Mouse (Mus musculus) olfactory bulb, adult 2 months (tissue): ENCODE data around the gene 4931428L18Rik.

Experiments used
- CTCF ChIP-seq: fragments of 200-500 bp; IDR thresholded peaks from 2 replicates; pipeline ENCODE4 v1.5.1; 2012; ENCODE audit warnings: low read depth, mild to moderate bottlenecking, low read length, moderate library complexity; ENCODE audit not compliant: insufficient read depth
- POLR2A ChIP-seq: fragments of 200-500 bp; IDR thresholded peaks from 2 replicates; pipeline ENCODE4 v1.6.1; 2012; ENCODE audit warnings: mild to moderate bottlenecking, low read depth, low read length, moderate library complexity; ENCODE audit not compliant: insufficient read depth

DNA sequence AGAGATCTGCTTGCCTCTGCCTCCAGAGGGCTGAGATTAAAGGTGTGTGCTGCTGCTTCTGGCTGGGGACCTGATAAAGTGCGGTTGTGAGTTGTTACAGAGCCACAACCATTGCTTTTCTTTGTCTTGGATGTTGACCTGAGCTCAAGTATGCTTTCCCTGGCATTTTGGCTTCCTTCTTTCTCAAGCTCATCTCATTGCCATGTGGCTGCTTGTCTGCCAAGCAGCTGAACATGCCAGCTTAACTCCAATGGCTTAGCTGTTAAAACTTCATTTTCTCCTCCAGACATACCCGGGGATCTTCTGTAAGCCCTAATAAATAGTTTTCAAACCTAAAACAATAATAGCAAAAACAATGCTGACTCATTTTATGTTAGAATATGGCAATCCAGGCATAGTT lies 190.1 kb downstream of the 4931428L18Rik start:
- TF ChIP-seq CTCF (no peak), POLR2A (no peak)
